Mouse (Mus musculus): Measurements from ENCODE around the gene Zranb3.
"Not testable (repeated sequence)": the region's sequence is repeated elsewhere in the genome, so short reads cannot be mapped to it uniquely, and the experiment has no call there.

The Zranb3 gene

DNA sequence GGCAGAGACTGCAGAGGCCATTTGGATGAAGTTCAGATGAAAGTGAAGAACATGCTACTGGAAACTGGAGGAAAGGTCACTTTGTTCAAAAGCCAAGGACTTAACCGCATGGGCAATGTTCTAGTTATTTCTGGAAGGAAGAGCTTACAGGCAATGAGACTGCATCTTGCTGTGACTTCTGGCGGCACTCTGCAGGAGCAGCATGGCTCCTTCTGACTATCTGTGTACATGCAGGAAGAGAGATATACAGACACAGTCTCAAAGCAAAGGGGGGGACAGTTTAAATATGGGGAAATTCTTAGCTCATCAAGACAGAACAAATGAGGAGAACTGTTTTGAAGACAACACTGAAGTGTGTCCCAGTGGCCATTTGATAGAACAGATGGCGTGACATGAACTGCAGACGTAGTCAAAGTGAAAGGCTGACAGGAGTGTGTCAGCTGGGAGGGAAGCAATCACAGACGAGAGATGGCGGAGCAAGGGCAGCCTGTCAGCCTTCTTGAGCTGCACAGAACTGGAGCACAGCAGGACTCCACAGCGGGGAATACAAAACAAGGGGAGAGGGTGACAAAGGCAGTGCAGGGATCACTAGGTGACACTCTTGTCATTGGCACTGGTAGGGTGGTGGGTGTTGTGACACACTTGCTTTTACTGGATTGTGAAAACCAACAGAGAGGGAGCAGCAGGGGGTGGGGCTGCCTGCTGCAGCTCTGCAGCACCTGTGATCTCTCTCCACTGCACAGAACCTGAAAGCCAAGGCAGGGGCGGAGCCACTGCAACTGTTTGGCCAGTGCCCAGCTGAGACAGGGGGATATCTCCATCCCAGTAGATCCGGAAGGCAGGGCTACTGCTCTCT lies 112.7 kb downstream of the Zranb3 start:
- DNase-seq (ENCODE audit: low spot score): no peak

DNA sequence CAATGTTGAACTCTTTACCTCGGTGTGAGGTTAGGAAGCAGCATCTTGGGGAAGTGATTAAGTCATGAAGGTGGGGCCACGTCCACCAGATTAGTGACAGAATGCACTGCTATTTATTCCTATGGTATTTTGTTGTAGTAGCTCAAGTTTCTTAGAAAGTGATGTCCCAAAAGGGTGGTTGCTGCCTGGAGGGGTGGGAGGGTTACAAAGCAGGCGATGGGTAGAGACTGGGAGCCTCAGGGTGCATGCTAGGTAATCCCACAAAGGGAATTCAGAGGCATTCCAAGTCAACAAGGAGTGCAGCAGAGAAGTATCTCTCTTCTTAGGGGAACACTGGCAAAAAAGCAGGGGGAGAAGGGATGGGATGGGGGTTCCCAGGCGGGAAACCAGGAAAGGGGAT lies 113.5 kb downstream of the Zranb3 start:
- DNase-seq (ENCODE audit: low spot score): no peak

- no peak for DNase-seq (ENCODE audit: low spot score)
Observed at GRCm38 (mm10) chr1:127988246-127988645, 114.6 kb downstream of the Zranb3 start.

DNA sequence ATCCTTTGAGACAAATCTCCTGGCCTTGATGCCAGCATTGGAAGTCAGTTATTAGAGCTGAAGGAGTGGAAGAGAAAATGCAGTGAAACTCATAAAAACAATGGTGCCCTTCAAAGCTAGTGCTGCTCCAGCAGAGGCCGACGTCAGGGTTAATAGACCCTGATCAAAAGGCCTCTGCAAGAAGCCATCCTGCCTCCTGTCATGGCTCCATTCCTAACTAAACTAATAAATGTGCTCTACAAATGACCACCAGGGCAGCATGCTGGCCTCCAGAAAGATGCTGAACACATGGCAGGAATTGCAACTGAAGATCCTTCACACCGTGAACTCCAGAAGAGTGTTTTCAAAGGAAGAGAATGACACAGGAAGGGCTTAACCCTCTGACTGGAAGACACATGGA lies 117.5 kb downstream of the Zranb3 start:
- no peak for DNase-seq (ENCODE audit: low spot score)

DNA sequence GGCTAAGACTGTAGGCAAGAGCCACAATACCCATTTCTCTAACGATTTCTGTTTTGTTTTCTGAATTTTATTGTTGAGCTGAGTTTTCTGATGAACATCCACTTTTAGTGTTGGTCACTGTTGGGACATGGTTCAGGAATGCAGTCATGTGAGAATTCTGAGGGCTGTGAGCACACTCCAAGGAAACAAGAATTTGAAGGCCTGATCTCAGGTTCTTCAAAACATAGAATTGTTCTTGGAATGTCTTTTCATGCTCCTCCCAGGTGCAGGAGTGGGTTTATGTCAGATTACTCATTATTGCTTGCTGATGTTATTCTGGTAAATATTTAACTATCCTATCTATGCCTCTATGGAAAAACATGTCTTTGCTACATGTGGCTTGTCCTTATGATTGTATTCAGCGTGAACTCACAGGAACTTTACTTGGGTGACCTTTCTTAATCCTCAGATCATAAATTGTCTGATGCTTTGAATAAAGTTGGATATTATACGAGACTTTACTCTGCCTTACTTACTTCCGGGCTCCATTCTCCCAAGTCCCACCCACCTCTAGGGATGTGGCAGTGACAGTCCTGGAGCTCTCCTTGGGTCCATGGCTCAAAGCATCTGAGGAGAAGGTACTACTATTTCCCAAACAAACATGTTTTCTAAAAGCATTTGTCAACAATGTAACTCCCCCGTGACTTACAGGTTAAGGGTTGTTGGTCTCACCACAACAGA lies 119.4 kb downstream of the Zranb3 start:
- DNase-seq (ENCODE audit: low spot score): no peak

DNA sequence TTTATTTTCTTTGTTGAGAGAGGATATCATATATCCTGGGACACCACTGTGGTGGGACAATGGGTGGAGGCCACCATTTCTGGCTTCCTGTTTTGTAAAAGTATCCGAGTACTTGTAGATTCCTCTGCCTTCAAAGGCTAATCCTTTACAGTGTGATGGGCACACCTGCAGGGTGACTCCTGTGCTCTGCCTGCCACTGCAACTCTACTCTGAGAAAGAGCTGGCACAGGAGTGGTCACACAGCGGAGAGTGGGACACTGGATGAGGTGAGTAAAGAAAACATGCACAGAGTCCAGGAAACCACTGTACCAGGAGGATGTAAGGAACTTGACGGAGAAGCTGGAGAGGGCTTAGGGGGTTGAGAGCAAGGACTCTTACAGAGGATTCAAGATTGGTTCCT lies 120.6 kb downstream of the Zranb3 start:
- no peak for DNase-seq (ENCODE audit: low spot score)

- DNase-seq (ENCODE audit: low spot score): no peak
Observed at GRCm38 (mm10) chr1:127980911-127981559, 121.8 kb downstream of the Zranb3 start.

DNA sequence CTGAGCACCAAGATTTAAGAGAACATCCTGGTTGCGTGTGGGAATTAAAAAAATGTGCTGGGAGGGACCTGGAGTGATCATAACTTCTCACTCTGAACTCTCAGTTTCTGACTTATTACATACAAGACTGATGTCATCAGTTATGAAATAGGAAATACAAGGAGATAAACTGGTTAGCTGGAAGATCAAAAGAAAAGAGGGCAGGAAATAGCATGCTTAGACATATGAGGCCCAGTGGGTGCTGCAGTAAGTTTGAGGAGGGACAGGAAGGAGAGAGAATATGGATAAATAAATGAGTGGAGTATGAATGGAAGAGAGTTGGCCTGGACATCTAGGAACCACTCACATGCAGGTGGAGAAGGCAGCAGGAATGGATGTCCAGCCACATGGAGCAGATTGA lies 124.7 kb downstream of the Zranb3 start:
- DNase-seq (ENCODE audit: low spot score): no peak

DNA sequence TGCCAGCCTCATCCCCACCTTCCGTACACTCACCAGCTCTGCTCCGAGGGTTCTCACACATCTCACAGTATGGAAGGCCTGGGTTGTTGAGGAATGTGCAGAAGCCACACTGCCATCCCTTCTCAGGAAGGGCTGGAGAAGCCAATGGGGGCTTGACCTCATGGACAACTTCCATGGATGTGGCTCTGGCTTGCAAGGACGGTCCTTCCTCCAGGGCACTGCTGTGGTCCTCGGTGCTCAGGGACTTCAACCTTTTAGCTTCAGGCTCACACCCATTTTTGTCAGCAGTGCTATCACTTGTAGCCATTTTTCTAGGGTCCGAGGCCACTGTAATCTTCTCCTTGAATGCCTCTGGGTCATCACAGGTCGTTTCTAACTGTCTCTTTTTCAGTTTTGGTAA lies 126.7 kb downstream of the Zranb3 start:
- DNase-seq (ENCODE audit: low spot score): no peak

DNA sequence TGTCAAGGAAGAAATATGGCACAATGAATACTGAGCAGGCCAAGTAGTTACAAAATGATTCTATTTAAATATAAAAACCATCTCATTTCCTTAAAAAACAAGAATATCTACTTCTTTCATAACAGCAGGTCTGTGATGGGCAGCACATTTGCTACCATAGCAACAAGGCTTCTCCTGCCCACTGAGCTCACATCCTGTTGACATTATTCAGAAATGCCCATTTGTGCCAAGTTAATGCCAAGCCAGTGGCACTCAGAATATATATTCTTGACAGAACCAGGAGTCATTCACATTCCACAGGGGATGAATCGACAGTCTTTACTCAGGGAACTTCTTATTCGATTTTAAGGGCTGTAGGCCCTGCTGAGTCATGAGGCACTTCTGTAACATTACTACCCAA lies 127.2 kb downstream of the Zranb3 start:
- DNase-seq (ENCODE audit: low spot score): no peak

- DNase-seq (ENCODE audit: low spot score): no peak
Observed at GRCm38 (mm10) chr1:127974082-127974481, 128.8 kb downstream of the Zranb3 start.

DNA sequence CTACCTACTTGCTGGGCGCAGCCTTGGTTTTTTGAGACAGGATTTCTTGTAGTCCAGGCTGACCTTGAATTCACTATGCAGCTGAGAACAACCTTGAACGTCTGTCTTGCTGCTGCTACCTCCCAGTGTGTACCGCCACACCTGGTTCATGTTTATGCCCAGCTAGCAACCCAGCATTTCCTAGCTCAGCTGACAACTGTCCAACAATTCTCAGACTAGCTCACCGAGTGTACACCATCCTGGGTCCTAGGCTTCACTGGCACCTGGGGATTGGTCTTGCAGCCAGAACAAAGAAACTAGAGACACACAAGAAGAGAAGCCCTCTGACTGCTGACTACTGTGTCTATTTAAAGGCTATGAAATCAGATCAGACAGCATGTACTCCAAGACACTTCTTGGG lies 132.0 kb downstream of the Zranb3 start:
- DNase-seq (ENCODE audit: low spot score): no peak

- DNase-seq (ENCODE audit: low spot score): no peak
Observed at GRCm38 (mm10) chr1:127963326-127963725, 139.5 kb downstream of the Zranb3 start.

- DNase-seq (ENCODE audit: low spot score): no peak
Observed at GRCm38 (mm10) chr1:127961140-127961539, 141.7 kb downstream of the Zranb3 start.

- DNase-seq (ENCODE audit: low spot score): no peak
Observed at GRCm38 (mm10) chr1:127959312-127959718, 143.5 kb downstream of the Zranb3 start.

GRCm38 (mm10) chr1:127958801-127959200 lies 144.0 kb downstream of the Zranb3 start:
- DNase-seq (ENCODE audit: low spot score): no peak

GRCm38 (mm10) chr1:127956524-127956923 lies 146.3 kb downstream of the Zranb3 start:
- DNase-seq (ENCODE audit: low spot score): no peak

DNA sequence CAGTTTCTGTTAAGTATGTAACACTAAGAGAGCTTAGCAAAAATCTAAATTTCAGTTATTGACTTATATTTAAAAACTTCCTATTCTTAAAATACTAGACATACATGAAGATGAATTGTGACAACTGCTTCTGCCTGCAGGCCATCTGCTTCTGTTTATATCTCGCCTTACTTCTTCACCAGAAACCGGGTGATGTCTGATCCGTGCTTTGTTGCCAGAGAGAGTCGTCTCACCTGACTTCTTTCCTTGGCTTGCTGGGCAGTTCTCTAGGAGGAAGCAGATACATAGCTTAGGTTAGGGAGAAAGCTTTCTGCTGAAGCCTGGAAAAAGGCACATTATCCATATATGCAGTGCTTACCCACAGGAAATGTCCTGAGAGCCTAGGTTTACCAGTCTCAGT lies 148.0 kb downstream of the Zranb3 start:
- DNase-seq (ENCODE audit: low spot score): no peak

DNA sequence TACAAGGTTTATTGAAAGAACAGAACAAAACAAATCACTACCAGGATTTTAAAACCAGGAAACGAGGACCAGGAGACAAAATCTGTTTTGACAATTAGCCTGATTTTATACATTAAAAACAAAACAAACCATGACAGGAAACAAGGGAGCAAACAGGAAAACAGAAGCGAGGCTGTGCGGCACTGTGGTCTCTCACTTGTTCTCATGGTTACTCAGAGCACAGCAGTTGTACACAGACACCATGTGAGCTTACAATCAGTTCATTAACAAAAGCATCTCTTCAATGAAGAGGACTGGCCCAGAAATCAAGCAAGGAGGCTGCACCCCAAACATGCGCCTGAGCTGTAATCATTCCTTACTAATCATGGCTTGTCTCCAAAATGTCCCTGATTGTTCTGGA lies 148.6 kb downstream of the Zranb3 start:
- DNase-seq (ENCODE audit: low spot score): not testable (repeated sequence)

- no peak for DNase-seq (ENCODE audit: low spot score)
Observed at GRCm38 (mm10) chr1:127952276-127952675, 150.6 kb downstream of the Zranb3 start.

DNA sequence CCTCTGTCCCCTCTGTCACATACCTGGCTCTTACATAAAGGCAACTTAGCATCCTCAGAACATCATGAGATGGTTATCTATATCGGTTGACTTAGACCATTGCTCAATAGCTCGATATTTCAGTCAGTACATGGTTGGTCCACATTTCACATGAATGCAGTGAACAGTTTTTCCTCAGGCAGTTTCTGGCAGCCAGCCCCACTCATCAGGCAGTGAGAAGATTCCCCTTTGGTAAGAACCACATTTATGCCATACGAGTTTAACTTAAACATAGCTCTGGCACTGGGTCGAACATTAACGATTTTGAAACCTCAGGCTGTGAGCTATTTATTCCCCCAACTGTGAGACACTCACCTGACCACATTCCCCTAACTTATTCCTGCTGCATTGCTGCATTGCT lies 154.1 kb downstream of the Zranb3 start:
- DNase-seq (ENCODE audit: low spot score): no peak

- DNase-seq (ENCODE audit: low spot score): no peak
Observed at GRCm38 (mm10) chr1:127946615-127947249, 156.1 kb downstream of the Zranb3 start.

Measured in urinary bladder, postnatal 14 days (tissue).